In genomic region chr12:80198487-80198886, GRCm38 (mm10) we compare ENCODE assay signal across 8 mouse cellular contexts.
A peak's percentile ranks its signal among the peaks of the same experiment; 100 is the strongest.
DNase-seq lines count a peak whose midpoint lies in the region; ATAC-seq and TF ChIP-seq lines count a peak whose summit lies in the region.

No protein-coding gene starts in this region.

- CTCF ChIA-PET in Patski (lab: Charles Lee), result interaction anchor here (0.7 to 1.5 kb wide), 2 partner anchors 17 to 145 kb away, joined by 3 read pairs; no protein-coding TSS in a partner anchor

- no peaks in the 10 kb centered on the region for H3K27me3 ChIP-seq in Patski
- no peaks in the 10 kb centered on the region for H3K27me3 ChIP-seq in kidney, adult 2 months (replicated peaks; ENCODE audit: control insufficient read depth, insufficient read depth, low read length)
- no peaks in the 10 kb centered on the region for H3K27me3 ChIP-seq in liver, adult 2 months (ENCODE audit: control insufficient read depth, insufficient read depth, low read length)
- H3K27me3 ChIP-seq in thymus, adult 2 months (ENCODE audit: control insufficient read depth, insufficient read depth, low read length), result no peaks in the 10 kb centered on the region

- peak; percentile 27 for ATAC-seq in Patski
- peak; percentile 88 for ATAC-seq in common myeloid progenitor, adult 5-6 weeks (replicated peaks; ENCODE audit: low read depth, poor library complexity, severe bottlenecking)

- peak; percentile 88 for TF ChIP-seq CTCF in Patski (IDR thresholded peaks at IDR 0.05)
- TF ChIP-seq CTCF in kidney, adult 2 months (conservative IDR thresholded peaks at IDR 0.05; ENCODE audit: insufficient read depth, insufficient read length, low read depth, low read length), result peak; percentile 91
- peak; percentile 91 for TF ChIP-seq CTCF in liver, adult 2 months (IDR thresholded peaks at IDR 0.05; ENCODE audit: low read depth, low read length)
- TF ChIP-seq CTCF in thymus, adult 2 months (IDR thresholded peaks at IDR 0.05; ENCODE audit: borderline replicate concordance, control insufficient read depth, extremely low read depth, insufficient read depth, low read length, poor library complexity), result no peak

- POLR2A ChIA-PET in Patski (lab: Charles Lee), result no interaction called here

- in situ Hi-C loops in Patski (cut with MboI; ENCODE audit: low pct_unique_long_range_greater_than_20kb), result loop anchor here (5.0 kb wide), 1 partner anchor 179 kb away; no protein-coding TSS in a partner anchor

- H3K36me3 ChIP-seq in kidney, adult 2 months (ENCODE audit: control insufficient read depth, insufficient read depth, low read length), result no peaks in the 10 kb centered on the region
- H3K36me3 ChIP-seq in liver, adult 2 months (ENCODE audit: control insufficient read depth, insufficient read depth, low read length), result no peaks in the 10 kb centered on the region
- peaks cover 13% of the 10 kb centered on the region for H3K36me3 ChIP-seq in thymus, adult 2 months (ENCODE audit: control insufficient read depth, insufficient read depth, low read length)

- 28% methylated on average over 3 of the region's 3 CpGs for WGBS in kidney, adult 2 months
- 26% methylated on average over 3 of the region's 3 CpGs for WGBS in liver, adult 2 months
- WGBS in thymus, adult 2 months, result 14% methylated on average over 3 of the region's 3 CpGs

- H3K4me3 ChIP-seq in kidney, adult 2 months (ENCODE audit: insufficient read depth, low read depth, low read length), result no peak overlapping the region
- no peak overlapping the region for H3K4me3 ChIP-seq in liver, adult 2 months (ENCODE audit: insufficient read depth, low read depth, low read length)
- no peak overlapping the region for H3K4me3 ChIP-seq in thymus, adult 2 months (ENCODE audit: control insufficient read depth, insufficient read depth, low read length)

- H3K9ac ChIP-seq in liver, adult 2 months (ENCODE audit: low read depth, low read length), result no peak overlapping the region

- H3K79me2 ChIP-seq in liver, adult 2 months (ENCODE audit: control insufficient read depth, insufficient read depth, low read length), result no peaks in the 10 kb centered on the region

- H3K27ac ChIP-seq in kidney, adult 2 months (ENCODE audit: insufficient read depth, low read depth, low read length), result no peak overlapping the region
- H3K27ac ChIP-seq in liver, adult 2 months (replicated peaks; ENCODE audit: insufficient read depth, low read depth, low read length), result no peak overlapping the region
- H3K27ac ChIP-seq in thymus, adult 2 months (ENCODE audit: control insufficient read depth, insufficient read depth, low read length), result no peak overlapping the region

- DNase-seq in B cell, adult 2 months, result peak; percentile 75 to 76
- no peak for DNase-seq in Patski (ENCODE audit: low read depth, low spot score)
- peak; percentile 75 to 87 for DNase-seq in heart, adult 18-20 months
- DNase-seq in kidney, adult 2 months, result peak; percentile 81
- DNase-seq in liver, adult 2 months (ENCODE audit: extremely low read depth, low read depth, low spot score), result peak; percentile 54
- DNase-seq in ovary, adult 18-20 months (ENCODE audit: low spot score), result peak; percentile 49
- DNase-seq in thymus, adult 2 months, result peak; percentile 81

- no peaks in the 10 kb centered on the region; the same call in 1 of the 2 replicates for H3K4me1 ChIP-seq in kidney, adult 2 months (ENCODE audit: control insufficient read depth, insufficient read depth, low read length)
- no peaks in the 10 kb centered on the region for H3K4me1 ChIP-seq in liver, adult 2 months (ENCODE audit: control insufficient read depth, insufficient read depth, low read length)
- H3K4me1 ChIP-seq in thymus, adult 2 months (replicated peaks; ENCODE audit: control insufficient read depth, insufficient read depth, low read length), result peaks cover 3% of the 10 kb centered on the region; the same call in 1 of the 2 replicates

- no peak for TF ChIP-seq POLR2A in kidney, adult 2 months (IDR thresholded peaks at IDR 0.05; ENCODE audit: low read depth, low read length)
- no peak for TF ChIP-seq POLR2A in liver, adult 2 months (IDR thresholded peaks at IDR 0.05; ENCODE audit: extremely low read depth, insufficient read depth, low read length)
- TF ChIP-seq POLR2A in thymus, adult 2 months (IDR thresholded peaks at IDR 0.05; ENCODE audit: control insufficient read depth, extremely low read depth, insufficient read depth, low read length, poor library complexity), result no peak
